Mouse (Mus musculus) limb, embryonic 11.5 days (tissue): ENCODE results near the gene Bhlhe41. TPM values are rescaled to one million over a fixed set of nuclear protein-coding genes. Genes with fewer than 3 reads are reported as not detected.

Source experiments
- ATAC-seq: fragments of 200-750 bp; cut with Nextera tagmentation; 2 replicates; pipeline ENCODE4 v1.8.0; 2017; ENCODE audit warnings: low read depth; ENCODE audit not compliant: insufficient number of reproducible peaks, low FRiP score, low TSS enrichment
- DNase-seq: peaks from one replicate; pipeline ENCODE4 v3.0.0-alpha.2; 2015; ENCODE audit warnings: low spot score
- H3K27ac ChIP-seq: fragments of 300-500 bp; sonication (generic); replicated peaks from 2 replicates; pipeline ENCODE4 v1.5.1; 2014; ENCODE audit warnings: low read depth, mild to moderate bottlenecking, low read length
- H3K27me3 ChIP-seq: fragments of 300-500 bp; sonication (generic); 2 replicates; pipeline ENCODE4 v1.6.1; 2014; ENCODE audit warnings: mild to moderate bottlenecking, low read length, mixed read lengths; ENCODE audit not compliant: control insufficient read depth, insufficient read depth
- H3K36me3 ChIP-seq: fragments of 300-500 bp; sonication (generic); 2 replicates; pipeline ENCODE4 v1.6.1; 2014; ENCODE audit warnings: mild to moderate bottlenecking, low read length, moderate library complexity, mixed read lengths; ENCODE audit not compliant: control insufficient read depth, insufficient read depth
- H3K4me1 ChIP-seq: fragments of 300-500 bp; sonication (generic); 2 replicates; pipeline ENCODE4 v1.6.1; 2014; ENCODE audit warnings: low read length, mixed read lengths; ENCODE audit not compliant: control insufficient read depth, insufficient read depth
- H3K4me2 ChIP-seq: fragments of 300-500 bp; sonication (generic); 2 replicates; pipeline ENCODE4 v1.6.1; 2014; ENCODE audit warnings: low read depth, mild to moderate bottlenecking, moderate library complexity; ENCODE audit not compliant: severe bottlenecking
- H3K4me3 ChIP-seq: fragments of 300-500 bp; sonication (generic); 2 replicates; pipeline ENCODE4 v1.5.1; 2014; ENCODE audit warnings: low read depth, low read length
- H3K9ac ChIP-seq: fragments of 300-500 bp; sonication (generic); 2 replicates; pipeline ENCODE4 v1.6.1; 2014; ENCODE audit warnings: mild to moderate bottlenecking, low read length
- H3K9me3 ChIP-seq: fragments of 300-500 bp; sonication (generic); 2 replicates; pipeline ENCODE4 v1.6.1; 2016; ENCODE audit warnings: low read length; ENCODE audit not compliant: control insufficient read depth
- WGBS: fragments of 180-500 bp; shearing (Covaris S2); extraction: QIAGEN DNeasy Blood & Tissue Kit; methylation state at CpG from one replicate; pipeline ENCODE4 v1.1.7; 2014; 5-methylcytosine and 5-hydroxymethylcytosine counted together
- polyA plus RNA-seq: library from polyadenylated mRNA; unstranded; fragments of >200 nt; fragmentation: Nextera tagmentation; extraction: Ambion mirVana; gene quantifications from 2 replicates; pipeline ENCODE4 v1.2.1, GENCODE M21; 2014

The Bhlhe41 gene
- polyA plus RNA-seq, 1 experiment from 2014 or later: 0.49 TPM

DNA sequence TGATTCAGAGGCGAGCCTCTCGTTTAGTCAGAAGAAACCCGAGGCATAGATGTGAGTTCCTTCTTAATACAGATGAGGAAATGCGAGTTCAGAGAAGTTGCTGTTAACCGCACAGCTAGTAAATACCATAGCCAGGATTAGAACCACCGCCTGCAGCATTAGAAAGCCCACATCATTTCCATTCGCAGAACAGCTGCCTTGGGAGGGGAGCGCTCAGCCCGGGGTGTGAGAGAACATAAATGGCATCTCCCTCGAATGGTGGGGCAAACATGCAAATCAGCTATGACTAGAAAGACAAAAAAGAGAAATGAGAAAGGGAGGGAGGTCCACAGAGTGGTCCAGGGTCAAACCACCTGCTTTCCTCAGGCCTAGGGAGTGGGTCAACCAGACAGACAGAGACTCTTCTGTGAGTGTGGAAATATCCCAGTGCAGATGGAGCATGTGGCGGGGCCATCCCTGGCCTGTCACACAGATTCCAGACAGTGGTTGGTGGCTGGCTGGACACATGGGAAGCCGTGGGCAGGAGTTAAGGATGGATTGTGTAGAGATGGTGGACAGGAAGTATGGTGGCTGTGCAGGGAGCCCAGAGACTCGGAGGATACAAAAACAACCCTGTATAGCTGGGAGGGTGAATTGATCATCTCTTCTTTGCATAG lies 28.1 kb upstream of the Bhlhe41 start:
- WGBS: 84% methylated on average over 13 of the region's 13 CpGs
- H3K4me2 ChIP-seq: no peak overlapping the region
- H3K9me3 ChIP-seq: no peaks in the 10 kb centered on the region
- no peak for ATAC-seq
- no peak overlapping the region for H3K27ac ChIP-seq
- H3K4me1 ChIP-seq: no peaks in the 10 kb centered on the region
- H3K9ac ChIP-seq: no peak overlapping the region
- no peaks in the 10 kb centered on the region for H3K27me3 ChIP-seq
- no peaks in the 10 kb centered on the region for H3K36me3 ChIP-seq
- no peak overlapping the region for H3K4me3 ChIP-seq
- DNase-seq: no peak

DNA sequence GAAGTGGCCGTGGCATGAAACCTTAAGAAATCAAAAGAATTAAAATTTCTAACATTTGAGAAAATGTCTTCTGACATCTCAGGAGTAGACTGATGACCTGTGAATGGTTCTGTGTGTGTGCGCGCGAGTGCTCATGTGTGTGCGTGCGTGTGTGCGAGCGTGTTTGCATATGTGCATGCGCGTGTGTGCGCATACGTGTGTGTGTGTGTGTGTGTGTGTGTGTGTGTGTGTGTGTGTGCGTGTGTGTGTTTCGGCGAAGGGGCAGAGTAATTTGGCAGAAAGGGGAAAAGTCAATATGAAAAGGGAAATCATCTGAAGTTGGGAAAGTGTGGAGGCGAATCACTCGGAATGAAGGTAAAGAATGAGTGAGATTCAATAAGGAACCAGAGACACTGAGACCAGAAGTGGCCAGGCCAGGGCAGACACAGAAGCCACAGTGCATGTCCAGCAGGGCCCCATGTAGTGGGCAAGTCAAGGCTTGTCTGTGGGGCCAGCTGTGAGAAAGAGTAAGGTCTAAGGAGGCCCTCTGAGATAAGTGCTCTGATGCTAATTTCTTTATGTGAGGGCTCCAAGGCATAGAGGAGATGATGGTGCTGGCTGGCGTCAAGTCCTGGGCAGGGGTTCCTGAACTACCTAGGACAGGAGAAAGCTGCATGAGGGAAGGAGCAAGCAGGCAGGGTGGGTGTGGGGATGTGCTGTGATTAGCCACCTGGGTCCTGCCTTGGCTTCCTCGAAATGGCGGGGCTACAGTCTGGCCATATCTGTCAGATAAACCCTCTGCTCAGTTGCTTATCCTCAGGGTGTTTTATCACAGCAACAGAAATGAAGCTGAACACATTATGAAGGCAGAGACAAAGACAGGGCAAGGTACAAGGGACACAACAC lies 27.3 kb upstream of the Bhlhe41 start:
- no peaks in the 10 kb centered on the region for H3K36me3 ChIP-seq
- 94% methylated on average over 20 of the region's 20 CpGs for WGBS
- H3K4me2 ChIP-seq: no peak overlapping the region
- no peak overlapping the region for H3K9ac ChIP-seq
- H3K27me3 ChIP-seq: no peaks in the 10 kb centered on the region
- no peak overlapping the region for H3K27ac ChIP-seq
- no peak overlapping the region for H3K4me3 ChIP-seq
- H3K9me3 ChIP-seq: no peaks in the 10 kb centered on the region
- ATAC-seq (no peak), DNase-seq (no peak)
- no peaks in the 10 kb centered on the region for H3K4me1 ChIP-seq

DNA sequence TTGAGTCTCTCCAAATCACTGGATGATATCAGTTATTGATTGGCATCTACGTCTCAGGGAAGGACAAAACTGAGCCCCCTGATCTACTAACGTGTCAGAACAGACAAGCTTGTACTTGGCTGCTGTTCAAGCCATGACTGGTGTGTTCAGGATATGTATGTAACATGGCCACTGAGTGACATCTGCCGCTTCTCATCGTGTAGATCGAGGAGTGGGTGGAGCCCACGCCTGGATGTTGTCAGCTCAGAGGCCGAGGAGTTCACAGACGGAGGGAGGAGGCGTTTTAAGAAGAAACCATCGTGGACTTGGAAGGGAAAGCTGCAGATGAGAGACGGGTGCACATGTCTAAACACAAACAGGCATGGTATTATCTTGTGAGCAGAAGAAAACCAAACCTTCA lies 26.6 kb upstream of the Bhlhe41 start:
- no peak overlapping the region for H3K27ac ChIP-seq
- H3K9ac ChIP-seq: no peak overlapping the region
- H3K36me3 ChIP-seq: no peaks in the 10 kb centered on the region
- no peak for DNase-seq
- no peaks in the 10 kb centered on the region for H3K9me3 ChIP-seq
- H3K4me3 ChIP-seq: no peak overlapping the region
- 89% methylated on average over 11 of the region's 11 CpGs for WGBS
- ATAC-seq: no peak
- H3K27me3 ChIP-seq: no peaks in the 10 kb centered on the region
- no peaks in the 10 kb centered on the region for H3K4me1 ChIP-seq
- H3K4me2 ChIP-seq: no peak overlapping the region

DNA sequence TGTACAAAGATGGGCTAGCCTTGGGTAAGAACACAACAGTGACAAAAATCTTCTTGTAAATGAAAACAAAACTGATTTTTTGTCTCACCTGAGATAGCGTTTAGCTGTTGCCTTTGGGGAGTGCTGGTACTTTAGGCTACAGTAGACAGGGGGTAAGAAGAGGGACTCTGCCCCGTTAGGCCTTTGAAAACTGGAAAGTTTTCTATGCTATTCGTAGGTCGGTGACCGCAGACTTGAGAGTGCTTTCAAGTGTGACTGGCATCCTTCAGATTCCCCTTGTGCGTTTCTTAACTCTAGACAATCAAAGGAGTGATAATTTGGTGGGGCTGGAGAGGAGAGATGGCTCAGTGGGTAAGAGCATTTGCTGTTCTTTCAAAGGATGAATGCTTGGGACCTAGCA lies 22.4 kb upstream of the Bhlhe41 start:
- no peaks in the 10 kb centered on the region for H3K27me3 ChIP-seq
- DNase-seq (no peak), ATAC-seq (no peak)
- no peak overlapping the region for H3K27ac ChIP-seq
- H3K36me3 ChIP-seq: no peaks in the 10 kb centered on the region
- 84% methylated on average over 6 of the region's 6 CpGs for WGBS
- no peak overlapping the region for H3K4me3 ChIP-seq
- H3K9me3 ChIP-seq: no peaks in the 10 kb centered on the region
- H3K4me2 ChIP-seq: no peak overlapping the region
- no peaks in the 10 kb centered on the region for H3K4me1 ChIP-seq
- H3K9ac ChIP-seq: no peak overlapping the region

DNA sequence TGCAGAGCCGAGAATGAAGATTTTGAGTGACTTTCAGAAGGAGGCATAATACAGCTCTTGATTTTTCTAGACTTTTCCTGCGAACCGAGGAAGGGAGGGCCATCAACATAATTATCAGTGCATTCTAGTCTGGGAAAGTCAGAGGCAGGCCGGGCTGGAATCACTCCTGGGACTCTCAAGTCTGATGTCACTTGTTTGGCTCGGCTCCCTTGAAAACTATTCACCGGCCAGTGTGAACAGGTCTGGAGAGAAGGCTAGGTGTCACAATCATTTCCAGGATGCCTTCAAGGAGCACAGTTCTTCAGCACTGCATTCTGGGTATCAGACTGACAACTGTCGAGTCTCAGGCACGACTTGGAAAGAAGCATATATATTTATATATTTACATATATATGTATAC lies 20.9 kb upstream of the Bhlhe41 start:
- no peak overlapping the region for H3K27ac ChIP-seq
- DNase-seq: no peak

DNA sequence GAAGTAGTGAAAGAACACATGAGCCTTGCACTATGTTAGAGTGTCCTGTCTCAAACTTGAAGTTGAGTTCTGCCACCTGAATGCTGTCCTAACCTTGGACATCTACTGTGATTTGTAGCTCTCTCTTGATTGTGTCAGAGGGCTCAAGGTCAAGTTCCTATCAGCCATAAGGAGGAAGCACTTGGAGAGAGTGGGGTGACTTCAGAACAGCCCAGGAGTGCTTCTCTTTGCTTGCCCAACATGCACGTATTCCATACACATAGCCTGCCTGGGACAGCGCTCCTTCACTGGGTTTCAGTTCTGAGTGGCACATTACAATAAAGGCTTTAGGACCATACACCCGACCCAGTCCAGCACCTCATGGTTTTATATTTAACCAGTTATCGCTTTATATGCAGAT lies 19.7 kb upstream of the Bhlhe41 start:
- no peaks in the 10 kb centered on the region for H3K36me3 ChIP-seq
- H3K4me2 ChIP-seq: no peak overlapping the region
- DNase-seq (no peak), ATAC-seq (no peak)
- WGBS: 82% methylated on average over 4 of the region's 4 CpGs
- no peak overlapping the region for H3K4me3 ChIP-seq
- no peak overlapping the region for H3K27ac ChIP-seq
- H3K4me1 ChIP-seq: no peaks in the 10 kb centered on the region
- H3K27me3 ChIP-seq: no peaks in the 10 kb centered on the region
- H3K9me3 ChIP-seq: no peaks in the 10 kb centered on the region
- H3K9ac ChIP-seq: no peak overlapping the region

More for the DNA sequence above, 20.9 kb upstream of the Bhlhe41 start:
- H3K36me3 ChIP-seq: no peaks in the 10 kb centered on the region
- no peak overlapping the region for H3K4me2 ChIP-seq
- no peak for ATAC-seq
- no peaks in the 10 kb centered on the region for H3K4me1 ChIP-seq
- WGBS: 81% methylated on average over 8 of the region's 8 CpGs
- no peak overlapping the region for H3K4me3 ChIP-seq
- H3K27me3 ChIP-seq: no peaks in the 10 kb centered on the region
- no peak overlapping the region for H3K9ac ChIP-seq
- no peaks in the 10 kb centered on the region for H3K9me3 ChIP-seq

DNA sequence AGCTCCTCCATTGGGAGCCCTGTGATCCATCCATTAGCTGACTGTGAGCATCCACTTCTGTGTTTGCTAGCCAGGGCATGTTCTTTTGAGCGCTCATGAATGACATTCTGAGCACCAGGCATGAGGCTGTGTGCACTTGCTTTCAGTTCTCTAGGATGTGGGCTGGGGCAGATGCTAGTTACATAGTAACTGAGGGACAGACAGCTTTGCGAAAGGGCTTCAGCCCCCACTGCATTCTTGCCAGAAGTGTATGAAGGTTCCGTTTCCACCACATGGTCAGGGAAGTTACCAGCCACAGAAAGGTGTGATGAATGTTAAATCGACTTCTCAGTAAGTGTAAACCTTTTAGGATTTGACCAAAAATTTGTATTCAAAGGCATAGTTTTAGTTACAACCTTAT lies 18.3 kb upstream of the Bhlhe41 start:
- WGBS: 80% methylated on average over 4 of the region's 4 CpGs
- Histone ChIP-seq H3K4me2 (no peak overlapping the region), H3K4me3 (no peak overlapping the region), H3K27me3 (no peaks in the 10 kb centered on the region), H3K36me3 (no peaks in the 10 kb centered on the region), H3K4me1 (no peaks in the 10 kb centered on the region), H3K27ac (no peak overlapping the region), H3K9ac (no peak overlapping the region), H3K9me3 (no peaks in the 10 kb centered on the region)
- no peak for ATAC-seq
- no peak for DNase-seq

DNA sequence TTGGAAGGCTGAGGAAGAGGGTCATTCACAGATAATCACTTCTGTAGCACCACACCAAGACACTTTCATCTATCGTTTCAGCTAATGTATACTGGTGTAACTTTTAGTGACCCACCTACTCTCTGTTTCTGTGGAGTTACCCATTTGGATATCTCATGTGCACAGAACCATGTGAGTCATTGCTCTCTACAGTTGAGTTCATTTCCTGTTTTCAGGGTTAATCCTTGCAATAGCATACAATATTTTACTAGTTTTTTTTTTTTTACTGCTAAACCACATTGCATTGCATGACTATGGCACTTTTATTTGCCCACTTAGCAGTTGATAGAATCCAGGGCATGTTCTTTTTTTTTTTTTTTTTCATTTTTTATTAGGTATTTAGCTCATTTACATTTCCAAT lies 17.7 kb upstream of the Bhlhe41 start:
- DNase-seq (no peak), ATAC-seq (no peak)
- Histone ChIP-seq H3K4me2 (no peak overlapping the region), H3K9me3 (no peaks in the 10 kb centered on the region), H3K27me3 (no peaks in the 10 kb centered on the region), H3K36me3 (no peaks in the 10 kb centered on the region), H3K4me1 (no peaks in the 10 kb centered on the region), H3K9ac (no peak overlapping the region), H3K27ac (no peak overlapping the region), H3K4me3 (no peak overlapping the region)
- WGBS: 77% methylated on average over 1 of the region's 1 CpGs
